Mouse (Mus musculus): ENCODE results near the gene Lypd6.

Lypd6 gene

DNA sequence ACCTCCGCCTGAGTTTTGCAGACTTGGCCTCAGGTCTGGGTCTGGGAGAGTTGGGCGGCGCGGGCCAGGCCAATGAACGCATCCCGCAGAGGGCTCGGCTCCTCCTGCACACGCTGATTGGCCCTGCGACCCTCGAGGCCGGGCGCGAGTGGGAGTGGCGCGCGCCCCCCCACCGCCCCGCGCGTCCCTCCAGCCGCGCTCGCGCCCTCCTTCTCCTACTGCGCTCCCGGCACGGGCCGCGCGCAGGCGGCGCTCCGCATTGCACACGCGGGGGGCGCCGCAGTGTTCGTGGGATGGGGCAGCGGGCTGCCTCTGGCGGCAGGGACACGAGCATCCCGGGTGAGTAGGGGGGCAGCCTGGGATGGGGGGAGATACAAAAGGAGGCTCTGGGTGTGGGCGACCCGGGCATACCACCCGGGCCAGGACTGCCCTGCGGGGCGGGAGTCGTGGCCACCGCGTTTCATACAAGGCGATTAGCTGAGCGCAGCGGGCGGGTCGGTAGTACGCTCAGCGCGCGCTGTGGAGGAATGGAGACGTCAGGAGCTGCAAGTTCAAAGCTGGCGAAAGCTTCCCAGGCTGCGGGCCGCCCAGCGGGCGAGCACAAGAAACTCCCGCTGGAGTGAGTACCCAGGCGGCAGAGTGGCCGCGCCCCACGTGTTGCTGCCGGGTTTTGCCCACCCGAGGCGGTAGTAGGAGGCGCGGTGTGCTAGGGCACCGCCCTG lies at the start of gene Lypd6:
TSS of gene Lypd6 (plus strand) at position 184 of the 722 bp plus-strand sequence.
- peak; percentile 78 for DNase-seq (ENCODE audit: low spot score)

DNA sequence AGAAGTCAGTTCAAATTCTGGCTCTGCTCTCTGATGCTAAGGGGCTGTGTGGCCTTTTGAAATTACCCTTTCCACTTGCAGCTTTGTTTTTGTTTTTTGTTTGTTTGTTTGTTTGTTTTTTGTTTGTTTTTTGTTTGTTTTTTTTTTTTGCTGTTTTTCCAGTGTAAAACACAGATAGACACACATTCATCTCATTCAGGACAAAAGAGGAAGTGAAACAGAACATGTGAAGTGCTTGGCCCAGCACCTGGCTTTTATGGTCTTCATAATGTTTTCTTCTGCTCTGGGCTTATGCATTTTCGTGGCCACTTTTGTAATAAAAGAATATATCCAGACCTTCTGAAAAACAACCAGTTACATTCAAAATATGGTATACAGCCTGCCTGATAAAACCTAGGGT lies 46.8 kb upstream of the Lypd6 start:
- DNase-seq (ENCODE audit: low spot score): no peak

DNA sequence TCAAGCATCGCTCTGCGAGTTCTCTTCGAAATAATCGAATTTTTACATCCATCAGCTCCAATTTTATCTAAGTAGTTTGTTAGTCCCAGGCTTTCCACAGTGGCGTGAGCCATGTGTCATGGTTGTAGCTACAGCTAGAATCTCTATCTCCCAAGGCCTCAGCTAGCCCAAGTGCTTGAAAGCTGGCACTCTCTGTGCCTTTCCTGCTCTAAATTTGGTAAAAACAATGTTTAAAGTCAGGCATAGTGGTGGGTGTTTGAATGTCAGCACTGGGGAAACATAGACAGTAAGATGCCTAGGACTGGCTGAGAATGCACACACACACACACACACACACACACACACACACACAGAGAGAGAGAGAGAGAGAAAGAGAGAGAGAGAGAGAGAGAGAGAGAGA lies 40.7 kb upstream of the Lypd6 start:
- no peak for DNase-seq (ENCODE audit: low spot score)

DNA sequence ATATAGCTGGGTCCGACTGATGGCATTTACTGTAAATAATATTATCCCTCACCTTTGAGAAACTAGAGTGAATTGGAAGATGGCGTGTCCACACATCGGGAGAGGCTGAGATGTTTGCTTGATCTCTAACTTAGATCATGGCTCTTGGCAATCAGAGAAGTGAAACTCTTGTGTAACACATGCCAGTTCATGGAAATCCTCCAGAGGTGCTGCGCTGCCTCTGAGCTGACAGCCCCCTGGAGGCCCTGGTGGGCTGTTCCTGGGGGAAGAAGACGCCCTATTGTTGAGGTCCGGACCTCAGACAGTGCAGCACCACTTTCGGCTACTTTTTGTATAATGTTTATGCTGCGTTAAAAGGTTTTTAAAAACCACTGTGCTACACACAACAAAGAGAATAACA lies 37.3 kb upstream of the Lypd6 start:
- DNase-seq (ENCODE audit: low spot score): no peak

DNA sequence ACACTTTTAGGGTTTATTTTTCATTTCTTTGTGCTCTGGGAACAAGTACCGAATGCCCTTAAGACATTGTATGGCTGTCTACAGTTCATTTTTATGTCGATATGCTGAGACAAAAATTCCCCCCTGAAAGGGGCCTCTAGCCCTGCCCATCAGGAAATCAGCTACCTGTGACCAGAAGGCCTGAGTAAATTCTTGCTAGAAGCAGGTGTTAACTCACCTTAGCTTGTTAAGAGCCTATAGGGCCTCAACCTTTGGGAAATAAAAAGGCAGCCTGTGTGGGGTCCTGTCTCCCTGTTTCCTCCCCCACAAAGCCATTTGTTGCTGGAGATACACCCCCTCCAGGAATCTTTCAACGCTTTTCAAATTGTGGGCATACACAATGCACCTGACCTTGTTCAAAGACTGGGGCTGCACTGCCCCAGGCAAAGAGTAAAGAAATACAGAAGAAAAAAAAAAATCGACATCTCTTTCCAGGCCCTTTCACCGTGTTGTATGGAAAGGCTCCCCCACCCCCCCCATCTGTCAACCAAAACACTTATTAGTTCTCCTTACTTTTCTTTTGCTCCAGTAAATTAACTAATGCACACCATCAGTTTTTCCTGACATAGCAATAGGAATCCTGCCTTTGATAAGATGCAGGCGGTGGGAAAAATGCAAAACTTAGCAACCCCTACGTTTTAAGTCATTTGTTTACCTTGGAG lies 21.9 kb upstream of the Lypd6 start:
- DNase-seq (ENCODE audit: low spot score): no peak

DNA sequence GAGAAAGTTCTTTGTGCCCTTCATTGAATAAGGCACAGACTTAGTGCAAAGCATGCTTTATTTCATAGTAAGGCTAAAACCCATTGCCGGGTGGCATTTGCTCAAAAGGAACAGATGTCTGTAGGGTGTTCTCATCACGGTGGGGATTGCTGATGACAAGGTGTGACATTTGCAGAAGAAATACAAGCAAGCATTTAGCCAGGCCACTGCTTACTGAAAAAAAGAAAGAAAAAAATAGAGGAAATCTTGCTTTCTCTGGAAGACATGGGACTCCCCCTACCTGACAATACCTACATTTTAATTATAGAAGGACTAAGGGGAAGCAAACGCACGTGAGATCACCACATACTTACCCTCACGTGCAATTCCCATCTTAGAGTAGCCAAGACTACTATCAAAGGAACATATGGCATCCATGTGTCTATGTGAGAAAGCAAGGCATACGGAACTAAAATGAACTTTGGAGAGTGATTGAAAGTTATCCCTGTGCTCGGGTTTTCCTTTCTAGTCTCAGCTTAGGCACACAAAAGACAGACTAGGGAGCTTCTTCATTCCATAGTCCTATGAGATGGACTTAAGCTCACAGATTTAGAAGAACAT lies 21.3 kb upstream of the Lypd6 start:
- DNase-seq (ENCODE audit: low spot score): no peak

DNA sequence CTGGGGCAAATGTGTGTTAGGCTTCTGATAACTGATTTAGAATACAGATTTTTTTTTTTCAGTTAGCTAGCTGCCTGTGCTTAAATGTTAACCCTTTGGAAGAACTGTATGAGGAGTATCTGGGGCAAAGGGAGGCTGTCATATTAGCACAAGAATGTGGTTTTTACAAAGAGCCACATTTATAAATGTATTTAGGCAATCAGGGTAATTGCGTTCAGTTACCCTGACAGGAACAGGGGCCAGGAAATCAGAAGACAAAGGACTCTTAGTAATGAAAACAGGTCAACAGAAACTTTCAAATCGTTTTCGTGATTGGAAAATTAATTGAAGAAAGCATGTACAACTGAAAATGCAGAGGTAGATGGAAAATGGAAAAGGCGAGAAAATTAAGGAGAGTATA lies 20.4 kb upstream of the Lypd6 start:
- DNase-seq (ENCODE audit: low spot score): no peak

DNA sequence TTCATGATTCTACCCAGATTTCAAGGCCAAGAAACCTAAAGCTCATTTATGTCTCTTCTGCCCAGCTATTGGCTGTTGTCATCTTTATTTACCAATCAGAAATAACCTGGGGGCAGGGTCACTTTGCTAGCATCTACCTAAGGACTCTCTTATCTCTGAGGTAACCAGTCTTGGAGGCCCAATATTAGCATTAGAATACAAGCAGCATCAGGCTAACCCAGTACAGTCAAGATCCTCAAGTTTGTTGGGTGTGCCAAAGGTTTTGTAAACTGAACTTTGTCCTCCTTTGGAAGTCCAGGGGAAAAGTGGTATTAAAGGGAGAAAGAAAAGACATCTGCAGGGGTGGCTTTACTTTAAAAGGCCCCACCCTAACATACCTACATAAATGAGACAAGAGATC lies 17.8 kb upstream of the Lypd6 start:
- DNase-seq (ENCODE audit: low spot score): no peak

DNA sequence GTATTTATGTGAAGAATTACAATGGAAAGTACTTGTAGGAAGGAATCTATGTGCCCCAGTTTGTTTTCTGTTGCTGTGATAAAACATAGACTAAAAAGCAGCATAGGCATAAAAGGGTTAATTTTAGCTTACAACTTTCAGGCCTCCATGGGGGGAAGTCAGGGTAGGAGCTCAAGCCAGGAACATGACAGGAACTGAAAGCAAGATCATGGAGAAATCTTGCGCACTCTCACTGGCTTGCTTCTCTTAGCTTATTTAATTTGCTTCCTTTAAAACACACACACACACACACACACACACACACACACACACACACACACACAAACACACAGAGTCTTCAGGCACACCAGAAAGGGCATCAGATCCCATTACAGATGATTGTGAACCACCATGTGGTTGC lies 12.3 kb upstream of the Lypd6 start:
- no peak for DNase-seq (ENCODE audit: low spot score)

DNA sequence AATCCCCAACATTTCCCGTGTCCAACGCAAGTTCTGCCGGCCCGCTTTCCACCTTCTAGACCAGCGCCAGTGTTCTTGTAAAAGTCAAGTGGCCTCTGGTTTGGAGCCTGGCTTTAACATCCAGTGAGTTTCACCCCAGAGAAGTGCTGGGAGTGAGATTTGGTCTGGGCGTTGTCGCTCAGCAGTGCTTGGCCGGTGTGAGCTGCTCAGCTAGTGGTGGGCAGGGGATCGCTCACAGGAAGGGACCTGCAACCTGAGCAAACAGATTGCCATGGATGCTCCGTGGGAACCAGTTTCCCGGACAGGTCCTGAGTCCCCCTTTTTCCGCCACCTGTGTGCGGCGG lies 355 bp upstream of the Lypd6 start:
- no peak for DNase-seq (ENCODE audit: low spot score)

DNA sequence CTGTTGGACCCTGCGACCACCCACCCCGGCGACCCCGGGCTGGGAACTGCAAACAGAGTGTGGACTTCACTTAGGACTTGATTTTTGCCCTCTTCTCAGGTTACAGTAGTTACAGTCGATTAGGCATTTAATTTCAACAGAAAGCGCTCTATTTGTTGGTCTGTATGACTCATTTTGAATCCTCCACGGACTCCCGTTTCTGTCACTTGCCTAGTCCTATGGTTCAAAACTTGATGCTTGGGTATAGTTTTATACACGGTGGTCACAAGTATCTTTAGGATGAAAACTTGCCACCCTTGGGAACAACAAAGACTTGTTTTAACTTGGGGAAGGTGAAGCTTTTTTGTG lies 713 bp downstream of the Lypd6 start:
- DNase-seq (ENCODE audit: low spot score): no peak

DNA sequence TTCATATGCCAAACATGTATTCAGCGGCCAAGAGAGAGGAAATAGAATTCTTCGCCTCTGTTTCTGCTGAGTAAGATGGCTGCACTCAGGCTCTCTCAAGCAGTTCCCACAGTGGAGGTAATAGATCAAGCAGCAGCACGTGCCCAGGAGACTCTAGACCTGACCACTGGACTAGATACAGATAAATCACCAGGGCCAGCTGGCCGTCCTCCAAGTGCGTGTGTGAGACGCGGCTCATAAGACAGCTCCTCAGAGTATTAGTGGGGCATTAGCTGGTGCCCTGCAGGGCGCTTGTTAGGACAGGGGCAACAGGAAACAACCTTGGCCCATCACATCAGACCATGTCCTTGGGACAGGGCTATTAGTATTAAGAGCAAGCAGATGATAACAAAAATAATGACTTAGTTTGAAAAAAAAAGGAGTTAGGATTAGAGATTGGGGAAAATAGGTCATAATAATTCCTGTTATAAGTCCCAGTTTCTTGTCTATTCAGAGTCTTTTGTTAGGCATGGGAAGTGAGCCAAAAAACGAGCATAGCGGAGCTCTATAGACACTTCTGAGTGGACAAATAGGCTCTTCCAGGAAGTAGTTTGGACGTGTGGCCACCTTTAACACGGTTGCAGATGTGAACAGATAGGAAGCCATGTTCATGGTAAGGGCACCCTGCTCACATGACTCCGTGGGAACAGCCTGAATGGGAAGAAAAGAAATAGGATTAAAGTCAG lies 3.5 kb downstream of the Lypd6 start:
- no peak for DNase-seq (ENCODE audit: low spot score)

DNA sequence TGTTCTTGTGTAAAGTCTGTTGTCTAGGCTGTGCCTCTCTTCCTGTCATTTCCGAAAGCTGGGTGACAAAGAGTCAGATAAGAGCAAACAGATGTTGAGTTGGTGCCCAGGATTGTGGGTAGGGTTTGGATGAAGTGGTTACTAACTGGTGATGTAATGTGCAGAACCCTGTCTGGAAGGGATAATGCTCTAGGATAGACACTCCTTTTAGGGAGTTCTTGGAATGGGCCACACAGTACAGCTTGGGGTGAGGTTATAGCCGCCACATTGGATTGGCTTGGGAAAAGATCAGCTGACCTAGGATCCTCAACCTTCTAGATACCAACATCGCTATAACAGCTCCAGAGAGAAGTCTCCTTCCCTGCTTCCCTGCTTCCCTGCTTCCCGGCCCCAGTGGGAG lies 5.9 kb downstream of the Lypd6 start:
- no peak for DNase-seq (ENCODE audit: low spot score)

DNA sequence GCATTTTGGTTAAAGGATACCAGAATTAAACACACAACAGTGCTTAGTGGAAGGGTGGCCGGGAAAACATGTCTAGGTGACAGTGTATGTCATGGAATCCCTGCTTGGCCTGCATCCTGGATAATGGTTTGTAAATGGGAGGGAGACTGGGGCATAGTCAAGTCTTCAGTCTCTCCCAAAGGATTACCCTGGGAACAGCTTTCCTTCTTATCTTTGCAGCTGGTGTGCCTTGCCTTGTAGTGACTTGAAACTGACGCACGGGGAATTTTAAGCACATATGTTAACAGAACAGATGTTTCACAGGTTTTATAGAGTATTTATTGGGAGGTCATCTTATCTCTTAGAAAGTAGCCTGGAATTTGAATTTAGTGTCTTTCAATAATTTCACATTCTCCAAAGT lies 18.5 kb downstream of the Lypd6 start:
- no peak for DNase-seq (ENCODE audit: low spot score)

DNA sequence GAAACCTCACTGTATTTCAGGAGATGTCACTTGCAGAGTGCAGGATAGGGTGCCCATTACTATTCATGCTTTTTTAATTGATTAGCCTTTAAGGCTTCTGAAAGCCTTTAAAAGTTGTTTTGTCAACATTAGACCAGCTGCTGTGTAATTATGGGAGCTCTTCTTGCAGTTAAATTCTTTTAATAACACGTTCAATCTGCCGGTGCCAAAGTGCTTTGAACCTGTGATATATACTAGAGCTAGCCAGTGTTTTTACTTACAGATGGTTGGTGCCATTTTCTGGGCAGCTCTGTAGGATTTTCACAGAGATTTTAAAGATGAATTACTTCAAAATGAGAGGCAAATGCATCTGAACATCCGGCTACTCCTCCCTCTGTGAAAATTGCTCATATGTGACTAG lies 21.5 kb downstream of the Lypd6 start:
- no peak for DNase-seq (ENCODE audit: low spot score)

DNA sequence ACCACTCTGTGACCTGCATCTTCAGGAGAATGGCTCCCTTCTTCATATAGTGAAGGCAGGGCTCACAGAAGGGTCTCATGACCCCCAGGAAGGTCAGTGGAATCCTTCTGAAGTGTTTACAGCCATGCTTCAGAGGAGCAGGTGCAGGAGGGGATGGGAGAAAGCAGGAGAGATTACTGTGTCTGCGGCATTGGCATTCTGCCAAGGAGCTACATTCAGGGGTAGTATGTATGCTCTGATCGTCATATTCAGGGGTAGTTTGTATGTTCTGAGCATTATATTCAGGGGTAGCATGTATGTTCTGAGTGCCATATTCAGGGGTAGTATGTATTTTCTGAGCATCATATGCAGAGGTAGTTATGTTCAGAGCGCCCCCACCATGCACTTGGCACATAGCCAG lies 30.1 kb downstream of the Lypd6 start:
- no peak for DNase-seq (ENCODE audit: low spot score)

DNA sequence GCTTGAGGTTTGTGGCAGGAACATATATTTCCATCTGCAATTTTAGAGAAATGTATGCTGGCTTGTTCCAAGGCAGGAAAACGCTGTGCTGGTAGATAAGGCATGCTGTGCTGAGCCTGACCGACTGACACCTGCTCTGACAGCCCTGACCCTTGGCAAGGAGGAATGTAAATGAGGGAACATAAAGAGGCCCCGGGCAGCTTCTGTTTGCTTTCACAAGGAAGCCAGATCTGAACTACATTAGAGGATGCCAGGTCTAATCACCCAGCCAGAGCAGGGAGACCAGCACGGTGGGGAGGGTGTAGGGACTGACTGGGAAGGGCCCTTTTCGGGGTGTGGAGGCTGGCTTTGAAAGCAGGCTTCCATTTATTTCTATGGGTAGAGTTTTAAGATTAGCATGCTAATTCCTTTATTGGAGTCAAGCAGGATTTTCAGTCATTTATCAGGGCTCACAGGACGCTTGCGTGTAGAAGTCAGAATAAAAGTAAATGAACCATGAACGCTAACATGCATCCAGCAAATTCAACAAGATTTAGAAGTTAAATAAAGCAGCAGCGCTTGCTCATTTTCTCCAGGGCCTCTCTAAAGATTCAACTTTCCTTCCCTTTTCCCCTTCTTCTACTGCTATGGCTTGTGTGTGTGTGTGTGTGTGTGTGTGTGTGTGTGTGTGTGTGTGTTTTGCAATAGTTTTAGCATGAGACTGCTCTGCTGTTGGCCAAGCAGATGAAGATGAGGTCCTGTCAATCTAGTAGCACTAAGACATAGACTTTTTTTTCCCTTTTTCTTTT lies 34.3 kb downstream of the Lypd6 start:
- peak; percentile 30 for DNase-seq (ENCODE audit: low spot score)

DNA sequence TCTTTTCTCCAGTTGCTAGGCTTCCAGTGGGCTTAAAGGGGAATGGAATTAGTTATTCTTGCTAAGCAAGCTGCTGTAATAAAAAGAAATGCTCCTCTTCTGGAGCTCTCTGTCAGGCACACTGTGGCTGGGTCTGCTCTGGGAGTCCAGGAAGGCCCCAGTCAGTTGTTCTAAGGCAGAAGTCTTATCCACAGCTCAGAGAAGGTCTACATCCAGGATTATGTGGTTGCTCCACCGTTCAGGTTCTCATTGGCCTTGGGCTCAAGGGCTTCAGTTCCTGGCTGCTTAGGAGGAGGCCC lies 34.9 kb downstream of the Lypd6 start:
- no peak for DNase-seq (ENCODE audit: low spot score)

DNA sequence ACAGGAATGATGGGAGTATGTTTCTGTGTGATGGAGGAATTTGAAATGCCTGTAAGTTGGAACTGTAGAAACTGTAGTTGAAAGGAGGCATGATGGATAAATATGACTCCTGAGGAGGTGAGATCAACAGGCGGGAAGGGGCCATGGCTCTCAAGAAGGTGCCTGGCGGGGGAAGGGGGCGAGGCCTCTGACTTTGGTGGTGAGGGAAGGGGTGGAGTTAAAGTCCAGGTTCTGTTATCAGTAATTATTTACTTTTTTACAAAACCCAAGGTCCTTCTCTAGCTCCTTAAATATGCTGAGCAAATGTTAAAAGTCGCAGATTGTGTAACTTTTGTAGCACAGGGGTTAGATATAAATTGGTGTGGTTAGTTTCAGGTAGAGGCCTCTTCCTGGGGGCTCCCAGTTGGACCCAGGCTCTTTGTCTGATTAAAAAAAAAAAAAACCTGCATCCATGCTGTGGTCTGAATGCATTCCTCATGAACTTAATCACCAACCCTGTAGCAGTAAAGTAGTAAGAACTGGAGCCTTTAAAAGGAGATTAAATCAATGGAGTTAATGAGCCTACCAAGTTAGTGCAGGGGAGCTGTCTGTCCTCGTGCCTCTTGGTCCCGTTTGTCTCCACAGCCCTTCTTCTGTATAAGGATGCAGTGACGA lies 37.7 kb downstream of the Lypd6 start:
- peak; percentile 28 for DNase-seq (ENCODE audit: low spot score)

DNA sequence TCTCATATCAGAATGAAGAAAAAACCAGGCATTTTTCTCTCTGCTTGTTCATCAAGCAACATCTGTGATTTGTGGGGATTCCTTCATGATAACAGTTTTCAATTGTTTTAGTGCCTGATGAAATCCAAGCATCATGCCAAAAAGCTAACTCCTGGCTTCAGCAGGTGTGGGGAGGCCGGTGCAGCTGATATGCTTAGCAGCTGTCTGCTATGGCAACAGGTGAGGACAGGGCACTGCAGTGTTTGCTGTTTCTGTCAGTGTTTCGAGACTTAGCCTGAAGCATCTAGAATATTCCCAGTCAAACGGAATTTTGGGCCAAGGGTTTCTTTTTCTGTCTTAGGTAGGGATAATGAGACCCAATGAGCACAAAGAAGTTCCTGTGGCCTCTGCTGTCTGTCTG lies 39.4 kb downstream of the Lypd6 start:
- DNase-seq (ENCODE audit: low spot score): no peak

DNA sequence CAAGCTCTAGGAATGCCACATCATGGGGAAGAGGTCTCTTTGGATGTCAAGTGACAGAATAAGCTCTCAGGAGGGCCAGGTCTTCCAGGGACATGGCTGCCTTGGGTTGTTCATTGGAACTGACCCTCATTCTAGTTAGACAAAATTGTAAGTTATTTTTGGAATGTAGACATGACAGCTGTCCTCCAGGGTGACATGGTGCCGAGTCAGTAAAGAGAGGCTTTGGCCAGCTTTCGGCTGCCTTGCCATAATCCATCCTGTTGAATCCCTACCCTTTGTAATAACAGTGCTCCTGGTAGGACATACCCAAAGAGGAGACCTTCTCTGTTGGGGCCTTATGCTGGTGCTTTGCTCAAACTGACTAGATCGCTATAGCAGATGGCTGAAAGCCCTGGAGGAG lies 39.8 kb downstream of the Lypd6 start:
- no peak for DNase-seq (ENCODE audit: low spot score)

DNA sequence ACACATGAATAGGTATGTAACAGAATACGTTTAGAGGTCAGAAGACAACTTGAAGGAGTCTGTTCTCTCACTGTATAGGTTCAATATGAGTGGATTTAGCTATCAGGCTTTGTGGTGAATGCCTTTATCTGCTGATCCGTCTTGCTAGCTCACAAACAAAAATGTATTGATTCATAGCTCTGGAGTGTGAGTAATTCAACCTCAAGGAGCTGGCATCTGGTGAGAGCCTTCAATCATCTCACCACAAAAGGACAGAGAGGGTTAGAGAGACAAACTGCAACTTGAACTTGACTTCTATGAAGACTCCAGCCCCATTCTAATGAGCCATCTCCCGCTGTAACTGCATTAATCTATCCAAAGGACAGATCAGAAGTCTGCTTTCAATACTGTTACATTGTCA lies 40.6 kb downstream of the Lypd6 start:
- DNase-seq (ENCODE audit: low spot score): no peak
